Mouse (Mus musculus) neural tube, embryonic 15.5 days (tissue): ENCODE data around the gene Gm26566. TPM values are rescaled to one million over a fixed set of nuclear protein-coding genes. Genes with fewer than 3 reads are reported as not detected.

ENCODE experiments used
- ATAC-seq: fragments of 200-750 bp; cut with Nextera tagmentation; 2 replicates; pipeline ENCODE4 v1.8.0; 2017; ENCODE audit warnings: mild to moderate bottlenecking, moderate TSS enrichment, moderate library complexity; ENCODE audit not compliant: low FRiP score
- H3K27ac ChIP-seq: fragments of 300-500 bp; sonication (generic); replicated peaks from 2 replicates; pipeline ENCODE4 v1.5.1; 2015; ENCODE audit warnings: mild to moderate bottlenecking, inconsistent platforms
- H3K27me3 ChIP-seq: fragments of 300-500 bp; sonication (generic); replicated peaks from 2 replicates; pipeline ENCODE4 v1.6.1; 2015; ENCODE audit warnings: inconsistent platforms
- H3K36me3 ChIP-seq: fragments of 300-500 bp; sonication (generic); 2 replicates; pipeline ENCODE4 v1.6.1; 2015; ENCODE audit warnings: inconsistent platforms
- H3K4me1 ChIP-seq: fragments of 300-500 bp; sonication (generic); 2 replicates; pipeline ENCODE4 v1.6.1; 2015; ENCODE audit warnings: inconsistent platforms
- H3K4me2 ChIP-seq: fragments of 300-500 bp; sonication (generic); 2 replicates; pipeline ENCODE4 v1.6.1; 2015; ENCODE audit warnings: inconsistent platforms, mild to moderate bottlenecking, moderate library complexity
- H3K4me3 ChIP-seq: fragments of 300-500 bp; sonication (generic); replicated peaks from 2 replicates; pipeline ENCODE4 v1.5.1; 2015; ENCODE audit warnings: mild to moderate bottlenecking, inconsistent platforms
- H3K9ac ChIP-seq: fragments of 300-500 bp; sonication (generic); replicated peaks from 2 replicates; pipeline ENCODE4 v1.6.1; 2015; ENCODE audit warnings: mild to moderate bottlenecking, inconsistent platforms
- H3K9me3 ChIP-seq: fragments of 300-500 bp; sonication (generic); replicated peaks from 2 replicates; pipeline ENCODE4 v1.6.1; 2016; ENCODE audit warnings: inconsistent platforms
- WGBS: fragments of 180-500 bp; shearing (Covaris S2); methylation state at CpG from one replicate; pipeline ENCODE4 v1.1.7; 2015; ENCODE audit warnings: mixed read lengths; 5-methylcytosine and 5-hydroxymethylcytosine counted together
- polyA plus RNA-seq: library from polyadenylated mRNA; unstranded; fragments of >200 nt; fragmentation: Nextera tagmentation; extraction: Ambion mirVana; gene quantifications from 2 replicates; pipeline ENCODE4 v1.2.1, GENCODE M21; 2015

Gm26566 gene
- polyA plus RNA-seq, 1 experiment from 2014 or later: 1.0 TPM

DNA sequence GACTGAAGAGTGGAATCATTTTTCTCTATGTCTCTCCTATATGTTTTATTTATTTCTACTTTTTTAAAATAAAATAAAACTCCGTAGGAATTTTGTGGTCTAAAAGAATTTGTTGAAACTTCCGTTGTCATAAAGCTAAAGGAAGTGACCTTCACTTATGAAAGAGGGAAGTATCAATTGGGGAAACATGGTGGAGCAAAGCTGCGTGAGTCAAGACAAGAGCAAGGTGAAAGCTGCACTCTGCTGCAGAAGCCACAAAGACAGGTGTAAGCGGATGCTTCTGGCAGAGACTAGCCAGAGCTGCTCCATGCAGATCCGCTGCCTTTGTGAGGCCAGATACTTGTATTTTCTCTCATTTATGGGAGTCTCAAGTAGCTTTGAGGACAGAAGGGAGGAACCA, 22.8 kb upstream of the Gm26566 start:
- Histone ChIP-seq H3K4me3 (no peak overlapping the region), H3K9ac (no peak overlapping the region), H3K9me3 (no peaks in the 10 kb centered on the region), H3K4me2 (no peak overlapping the region), H3K36me3 (no peaks in the 10 kb centered on the region), H3K27me3 (0 out of 2 replicates have a peak, but pooled peaks cover 8% of the 10 kb centered on the region), H3K27ac (no peak overlapping the region), H3K4me1 (no peaks in the 10 kb centered on the region)
- WGBS: 82% methylated on average over 5 of the region's 5 CpGs
- ATAC-seq: no peak

DNA sequence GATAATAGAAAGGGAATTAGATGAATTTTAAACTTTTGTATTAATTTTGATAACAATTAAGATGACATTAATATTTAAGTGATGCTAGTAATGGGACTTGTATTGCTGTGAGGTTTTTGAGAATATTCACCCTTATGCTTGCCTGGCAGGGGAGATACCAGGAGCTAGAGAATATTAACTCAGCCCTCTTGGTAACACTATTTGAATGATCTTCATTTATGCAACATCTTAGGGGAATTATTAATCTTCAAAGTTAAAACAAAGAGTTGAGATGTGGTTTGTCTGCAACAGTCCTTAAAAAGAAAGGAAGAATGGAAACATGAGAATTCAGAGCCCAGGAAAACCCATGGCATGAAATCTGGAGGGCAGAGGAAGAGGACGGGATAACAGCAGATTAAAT, 22.3 kb upstream of the Gm26566 start:
- Histone ChIP-seq H3K27ac (no peak overlapping the region), H3K9ac (no peak overlapping the region), H3K27me3 (0 out of 2 replicates have a peak, but pooled peaks cover 8% of the 10 kb centered on the region), H3K4me2 (no peak overlapping the region), H3K4me1 (no peaks in the 10 kb centered on the region), H3K9me3 (no peaks in the 10 kb centered on the region), H3K36me3 (no peaks in the 10 kb centered on the region), H3K4me3 (no peak overlapping the region)
- no peak for ATAC-seq
- 89% methylated on average over 1 of the region's 1 CpGs for WGBS

DNA sequence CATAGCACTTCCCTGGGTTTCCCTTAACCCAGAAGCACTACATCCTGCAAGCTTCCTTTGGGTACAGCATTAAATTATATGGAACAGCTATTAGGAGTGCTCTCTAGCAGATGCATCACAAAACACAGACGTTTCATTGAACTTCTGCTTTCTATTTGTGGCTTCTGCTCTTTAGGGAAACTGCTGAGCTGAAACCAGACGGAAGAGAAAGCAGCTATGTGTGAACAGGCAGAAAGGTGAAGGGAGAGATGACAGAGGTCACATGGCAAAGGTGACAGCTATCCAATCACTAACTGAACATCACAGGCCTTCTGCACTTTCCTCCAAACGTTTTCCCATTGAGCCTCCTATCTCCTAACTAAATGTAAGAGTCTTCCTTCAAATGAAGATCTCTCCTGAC, 15.7 kb upstream of the Gm26566 start:
- H3K27ac ChIP-seq: no peak overlapping the region
- H3K9me3 ChIP-seq: no peaks in the 10 kb centered on the region
- no peak for ATAC-seq
- H3K4me3 ChIP-seq: no peak overlapping the region
- H3K27me3 ChIP-seq: no peaks in the 10 kb centered on the region
- no peak overlapping the region for H3K4me2 ChIP-seq
- no peaks in the 10 kb centered on the region for H3K36me3 ChIP-seq
- no peaks in the 10 kb centered on the region for H3K4me1 ChIP-seq
- 49% methylated on average over 3 of the region's 3 CpGs for WGBS
- no peak overlapping the region for H3K9ac ChIP-seq

DNA sequence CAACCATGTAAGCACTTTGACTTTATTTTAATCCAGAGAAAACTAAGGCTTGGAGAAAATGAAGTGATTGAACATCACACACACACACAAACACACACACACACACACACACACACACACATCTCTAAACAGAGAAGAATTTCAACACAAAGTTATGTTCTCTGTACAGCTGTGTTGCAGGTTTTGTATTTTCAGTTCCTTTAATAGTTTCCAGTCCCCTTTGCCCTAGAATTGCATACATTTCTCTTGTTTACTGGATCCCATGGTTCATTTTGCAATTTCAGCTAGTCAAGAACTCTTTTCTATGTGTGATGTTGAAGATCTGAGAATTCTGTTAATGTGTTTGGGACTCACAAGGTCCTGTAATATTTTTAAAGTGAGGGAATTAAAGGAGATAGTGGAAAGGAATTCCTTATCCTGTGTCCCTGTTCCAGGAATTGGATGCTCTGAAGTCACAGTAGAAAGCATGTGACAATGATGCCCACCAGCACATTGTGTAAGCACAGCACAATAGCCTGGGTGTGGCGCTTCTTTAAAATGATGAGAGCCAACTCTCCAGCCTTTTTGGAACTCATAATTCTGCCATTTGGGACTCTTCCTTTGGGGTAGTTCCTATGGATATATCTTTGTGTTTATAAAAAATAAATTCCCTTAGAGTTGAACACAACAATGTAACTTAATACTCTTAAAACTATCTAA, 14.3 kb upstream of the Gm26566 start:
- Histone ChIP-seq H3K27me3 (no peaks in the 10 kb centered on the region), H3K4me1 (no peaks in the 10 kb centered on the region), H3K36me3 (no peaks in the 10 kb centered on the region), H3K9ac (no peak overlapping the region), H3K27ac (no peak overlapping the region), H3K4me3 (no peak overlapping the region), H3K9me3 (no peaks in the 10 kb centered on the region), H3K4me2 (no peak overlapping the region)
- ATAC-seq: no peak
- 91% methylated on average over 1 of the region's 1 CpGs for WGBS

DNA sequence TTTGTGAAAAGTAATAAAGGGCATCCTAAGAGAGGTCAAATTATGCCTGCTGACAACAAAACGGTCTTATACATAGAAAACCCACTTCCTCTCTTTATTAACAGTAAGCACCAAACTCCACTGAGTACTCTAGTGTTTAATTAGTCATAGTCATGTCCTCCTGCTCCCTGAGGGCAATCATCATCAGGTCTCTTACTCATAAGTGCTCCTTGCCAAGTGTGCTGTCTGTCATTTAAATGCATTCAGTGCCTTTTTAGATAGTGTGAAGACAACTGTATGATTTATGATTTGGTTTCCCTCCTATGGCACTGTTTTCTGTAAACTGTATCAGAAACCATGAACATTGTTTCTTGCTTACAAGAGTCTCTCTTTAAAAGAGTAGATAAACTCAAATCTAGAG, 7.3 kb upstream of the Gm26566 start:
- no peak overlapping the region for H3K27ac ChIP-seq
- no peak overlapping the region for H3K9ac ChIP-seq
- H3K4me1 ChIP-seq: peaks cover 18% of the 10 kb centered on the region
- peaks cover 12% of the 10 kb centered on the region for H3K36me3 ChIP-seq
- 78% methylated on average over 1 of the region's 1 CpGs for WGBS
- H3K9me3 ChIP-seq: no peaks in the 10 kb centered on the region
- ATAC-seq: no peak
- no peaks in the 10 kb centered on the region for H3K27me3 ChIP-seq
- H3K4me3 ChIP-seq: no peak overlapping the region
- no peak overlapping the region for H3K4me2 ChIP-seq

DNA sequence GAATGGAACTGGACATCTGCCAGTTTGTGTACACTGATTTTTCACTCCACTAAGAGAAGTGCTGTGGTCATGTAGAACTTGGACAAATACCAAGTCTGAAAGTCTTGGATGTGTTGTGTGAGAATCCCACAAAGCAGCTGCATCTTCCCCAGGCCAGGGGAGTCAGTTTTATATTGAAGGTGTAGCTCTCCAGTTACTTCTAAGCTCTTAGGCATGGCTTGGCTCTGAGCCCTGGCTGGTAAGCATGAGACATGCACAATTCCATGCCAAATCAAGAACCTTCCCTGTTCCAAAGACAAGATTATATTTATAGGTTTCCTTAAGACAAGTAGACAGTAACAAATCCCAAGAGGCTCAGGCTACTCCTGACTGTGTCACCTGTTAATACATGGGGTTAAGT, 6.5 kb upstream of the Gm26566 start:
- Histone ChIP-seq H3K4me3 (no peak overlapping the region), H3K4me2 (no peak overlapping the region), H3K27ac (no peak overlapping the region), H3K4me1 (peaks cover 22% of the 10 kb centered on the region), H3K27me3 (no peaks in the 10 kb centered on the region), H3K9ac (no peak overlapping the region), H3K36me3 (peaks cover 12% of the 10 kb centered on the region), H3K9me3 (no peaks in the 10 kb centered on the region)
- ATAC-seq: no peak

DNA sequence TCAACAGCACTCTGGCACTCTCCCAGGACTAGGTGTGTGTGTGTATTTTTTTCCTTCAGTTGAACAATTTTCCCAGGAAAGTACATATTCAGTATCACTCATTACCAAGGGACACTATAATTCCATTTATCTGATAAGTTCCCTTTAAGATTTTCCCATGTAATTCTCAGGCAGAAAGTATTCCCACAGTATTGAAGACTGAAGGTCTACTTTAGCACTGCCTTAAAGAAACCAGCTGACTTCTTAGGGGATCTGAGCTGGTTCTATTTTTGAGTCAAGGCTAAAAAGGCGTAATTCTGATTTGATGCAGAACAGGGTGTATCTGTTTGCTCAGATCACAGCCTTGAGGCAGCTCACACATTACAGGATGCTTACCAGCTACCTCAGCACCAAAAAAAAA, 2.9 kb upstream of the Gm26566 start:
- Histone ChIP-seq H3K4me2 (peak overlapping the region; percentile 87), H3K4me3 (peak overlapping the region; percentile 28), H3K27me3 (no peaks in the 10 kb centered on the region), H3K4me1 (peaks cover 34% of the 10 kb centered on the region), H3K9ac (no peak overlapping the region; the same call in 1 of the 2 replicates), H3K9me3 (no peaks in the 10 kb centered on the region), H3K27ac (no peak overlapping the region), H3K36me3 (peaks cover 18% of the 10 kb centered on the region)
- 59% methylated on average over 1 of the region's 1 CpGs for WGBS
- no peak for ATAC-seq

DNA sequence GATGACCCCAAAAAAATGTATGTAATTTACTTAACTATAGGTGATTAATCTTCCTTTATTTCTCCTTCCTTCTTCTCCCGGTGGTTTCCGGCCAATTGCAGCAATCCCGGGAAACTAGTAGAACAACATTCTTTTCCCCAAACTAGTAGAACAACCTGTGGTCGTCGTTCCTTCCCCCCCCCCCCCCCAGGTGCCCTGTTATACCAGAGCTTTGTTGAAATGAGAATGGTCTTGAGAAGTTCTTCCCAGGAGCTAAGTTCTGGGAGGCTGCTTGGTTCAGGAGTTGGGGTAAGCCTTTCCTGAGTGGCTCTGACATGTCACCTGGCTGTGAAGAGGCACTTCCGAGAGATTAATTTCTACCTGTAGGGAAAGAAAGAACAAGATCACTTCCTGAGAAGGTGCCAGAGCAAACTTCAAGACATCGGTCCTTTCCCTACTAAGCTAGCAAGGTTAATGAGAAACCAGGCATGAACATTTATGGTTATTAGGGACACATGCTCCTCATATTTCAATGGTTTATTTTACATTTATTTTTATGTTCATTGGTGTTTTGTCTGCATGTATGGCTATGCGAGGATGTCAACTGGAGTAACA, 2.0 kb downstream of the Gm26566 start:
- 56% methylated on average over 8 of the region's 8 CpGs for WGBS
- H3K4me3 ChIP-seq: no peak overlapping the region
- no peak overlapping the region for H3K27ac ChIP-seq
- peaks cover 21% of the 10 kb centered on the region for H3K4me1 ChIP-seq
- no peaks in the 10 kb centered on the region for H3K27me3 ChIP-seq
- ATAC-seq: no peak
- no peak overlapping the region for H3K4me2 ChIP-seq
- H3K9ac ChIP-seq: no peak overlapping the region
- no peaks in the 10 kb centered on the region for H3K9me3 ChIP-seq
- H3K36me3 ChIP-seq: 0 out of 2 replicates have a peak, but pooled peaks cover 5% of the 10 kb centered on the region

DNA sequence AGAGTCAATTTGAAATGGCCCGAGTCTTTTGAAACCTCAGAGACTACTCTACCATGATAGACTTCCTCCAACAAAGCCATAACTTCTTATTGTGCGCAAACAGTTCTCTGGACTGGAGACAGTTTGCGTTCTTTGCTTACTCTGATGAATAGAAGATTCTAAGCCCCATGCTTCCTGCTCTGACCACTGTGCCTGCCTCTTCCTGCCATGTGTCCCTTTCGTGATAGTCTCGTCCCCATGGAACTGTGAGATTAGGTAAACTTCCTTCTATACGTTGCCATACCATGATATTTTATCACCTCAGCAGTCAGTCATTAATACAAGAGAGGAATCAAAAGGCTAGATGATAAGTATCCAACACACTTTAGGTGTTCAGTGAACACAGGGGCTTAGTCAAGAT, 5.1 kb downstream of the Gm26566 start:
- H3K4me3 ChIP-seq: no peak overlapping the region
- H3K36me3 ChIP-seq: no peaks in the 10 kb centered on the region
- no peaks in the 10 kb centered on the region for H3K27me3 ChIP-seq
- H3K27ac ChIP-seq: no peak overlapping the region
- ATAC-seq: no peak
- H3K4me1 ChIP-seq: no peaks in the 10 kb centered on the region
- no peak overlapping the region for H3K4me2 ChIP-seq
- H3K9ac ChIP-seq: no peak overlapping the region
- 91% methylated on average over 6 of the region's 6 CpGs for WGBS
- no peaks in the 10 kb centered on the region for H3K9me3 ChIP-seq

DNA sequence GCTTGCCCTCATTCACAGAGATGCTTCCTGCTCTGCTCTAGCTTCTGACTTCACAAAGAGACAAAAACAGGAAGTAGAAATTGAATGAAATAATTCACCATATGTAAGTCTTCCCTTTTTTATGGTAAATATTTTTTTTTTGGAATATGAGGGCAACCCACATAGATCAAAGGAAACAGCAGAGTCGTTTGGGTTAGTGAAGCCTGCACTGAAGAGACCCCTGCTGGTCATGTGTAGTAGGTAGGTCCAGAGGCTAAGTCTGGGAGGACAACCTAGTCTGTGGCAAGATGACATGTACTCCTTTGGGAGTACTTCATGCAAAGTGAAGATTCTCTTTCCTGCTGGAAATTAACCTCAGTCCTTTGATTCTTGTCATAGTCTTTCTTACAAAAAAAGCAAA, 5.7 kb downstream of the Gm26566 start:
- Histone ChIP-seq H3K27me3 (no peaks in the 10 kb centered on the region), H3K36me3 (no peaks in the 10 kb centered on the region), H3K4me3 (no peak overlapping the region), H3K4me2 (no peak overlapping the region), H3K9ac (no peak overlapping the region), H3K27ac (no peak overlapping the region), H3K9me3 (no peaks in the 10 kb centered on the region), H3K4me1 (no peaks in the 10 kb centered on the region)
- no peak for ATAC-seq
- 3% methylated on average over 1 of the region's 1 CpGs for WGBS

DNA sequence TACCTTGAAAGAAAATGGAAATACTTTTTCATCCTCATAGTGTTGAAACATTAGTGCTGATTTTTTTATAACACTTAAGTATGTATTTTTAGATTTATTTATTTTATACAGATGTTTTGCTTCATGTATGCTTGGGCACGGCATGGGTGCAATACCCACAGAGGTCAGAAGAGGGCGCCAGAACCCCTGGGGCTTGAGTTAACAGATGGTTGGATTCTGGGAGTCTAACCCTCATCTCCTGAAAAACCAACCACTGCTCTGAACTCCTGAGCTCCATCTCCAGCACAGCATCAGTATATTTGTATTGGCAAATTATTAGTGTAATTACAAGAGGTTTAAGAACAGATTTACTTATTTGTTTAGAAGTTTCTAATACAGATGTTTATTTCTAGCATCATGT, 16.9 kb downstream of the Gm26566 start:
- no peak overlapping the region for H3K9ac ChIP-seq
- H3K27me3 ChIP-seq: no peaks in the 10 kb centered on the region
- no peaks in the 10 kb centered on the region for H3K9me3 ChIP-seq
- no peak overlapping the region for H3K4me2 ChIP-seq
- H3K36me3 ChIP-seq: no peaks in the 10 kb centered on the region
- WGBS: 3% methylated on average over 2 of the region's 2 CpGs
- no peaks in the 10 kb centered on the region for H3K4me1 ChIP-seq
- H3K4me3 ChIP-seq: no peak overlapping the region
- H3K27ac ChIP-seq: no peak overlapping the region
- ATAC-seq: no peak

DNA sequence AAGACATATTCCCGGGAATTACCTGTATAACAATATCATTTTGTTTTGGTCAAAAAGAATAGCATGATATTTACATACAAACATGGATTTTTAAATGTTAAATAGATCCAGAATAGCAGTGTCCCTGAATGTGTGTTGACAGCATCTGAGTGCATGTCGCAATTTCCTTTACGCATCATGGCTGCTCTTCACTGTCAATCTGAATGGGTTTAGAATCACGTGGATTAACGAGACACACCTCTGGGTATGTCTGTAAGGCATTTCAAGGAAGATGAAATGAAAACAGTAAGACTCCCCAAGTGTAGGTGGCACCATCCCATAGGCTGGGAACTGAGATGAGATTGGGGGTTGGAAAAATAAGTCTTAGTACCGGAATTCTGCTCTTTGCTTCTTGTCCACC, 17.4 kb downstream of the Gm26566 start:
- H3K36me3 ChIP-seq: no peaks in the 10 kb centered on the region
- no peak overlapping the region for H3K4me2 ChIP-seq
- WGBS: 94% methylated on average over 6 of the region's 6 CpGs
- ATAC-seq: no peak
- no peaks in the 10 kb centered on the region for H3K9me3 ChIP-seq
- H3K9ac ChIP-seq: no peak overlapping the region
- H3K4me1 ChIP-seq: no peaks in the 10 kb centered on the region
- H3K4me3 ChIP-seq: no peak overlapping the region
- no peak overlapping the region for H3K27ac ChIP-seq
- no peaks in the 10 kb centered on the region for H3K27me3 ChIP-seq
